Mouse (Mus musculus): ENCODE data around the gene Nlrp10.

DNA sequence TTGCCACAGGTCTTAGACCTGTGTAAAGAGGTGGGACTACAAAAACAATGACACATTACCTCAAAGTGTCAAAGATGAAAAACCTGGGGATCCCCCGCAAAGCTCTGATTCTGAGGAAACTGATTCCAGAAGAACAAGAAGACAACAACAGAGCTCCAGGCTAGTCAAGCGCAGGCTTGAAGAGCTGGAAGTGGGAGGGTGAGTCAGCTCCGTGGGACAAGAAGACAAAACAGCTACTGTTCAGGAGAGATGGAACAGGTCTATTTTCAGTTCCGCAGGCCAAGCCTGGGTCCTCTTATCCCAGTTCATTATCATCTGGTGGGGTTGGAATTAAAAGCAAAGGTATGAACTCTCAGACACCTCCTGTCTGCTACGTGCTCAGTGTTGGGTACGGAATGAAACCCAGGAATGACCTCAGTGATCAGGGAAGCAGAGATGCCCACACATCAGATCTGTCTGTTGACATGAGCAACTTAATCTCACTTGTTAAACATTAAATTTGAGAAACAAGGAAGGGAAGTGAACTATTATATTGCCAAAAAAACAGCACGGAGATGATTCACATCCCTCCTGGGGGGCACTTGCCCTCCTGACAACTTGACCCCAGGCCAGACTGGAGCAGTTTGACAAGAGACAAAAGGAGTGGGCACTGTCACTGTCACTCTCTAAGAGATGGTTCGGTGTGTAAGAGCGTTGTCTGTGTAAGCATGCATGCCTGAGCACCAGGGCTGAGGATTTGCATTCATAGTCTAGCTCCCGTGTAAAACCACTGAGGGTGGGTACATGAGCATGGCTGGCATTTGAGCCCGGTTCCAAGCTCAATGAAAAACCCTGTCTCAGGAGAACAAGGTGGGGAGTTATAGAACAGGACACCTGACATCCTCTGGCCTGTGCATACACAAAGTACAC is 1.4 kb downstream of the Nlrp10 start:
- no peak for TF ChIP-seq CHD2 (IDR thresholded peaks at IDR 0.05; ENCODE audit: low read depth, low read length)
- TF ChIP-seq ZC3H11A (IDR thresholded peaks at IDR 0.05; ENCODE audit: borderline replicate concordance, low read depth, low read length): no peak
- TF ChIP-seq ZNF384 (IDR thresholded peaks at IDR 0.05; ENCODE audit: low read depth, low read length): no peak
- no peak for TF ChIP-seq MAFK (IDR thresholded peaks at IDR 0.05; ENCODE audit: insufficient read depth, low read depth, low read length)
- TF ChIP-seq HCFC1 (IDR thresholded peaks at IDR 0.05; ENCODE audit: borderline replicate concordance, insufficient read depth, low read length): no peak

Data from ES-E14 (cell line).